Mouse (Mus musculus) frontal cortex, adult 2 months (tissue): ENCODE data around the gene 1700025G04Rik. TPM values are rescaled to one million over a fixed set of nuclear protein-coding genes. Genes with fewer than 3 reads are reported as not detected.
"Not testable (repeated sequence)": the region's sequence is repeated elsewhere in the genome, so short reads cannot be mapped to it uniquely, and the experiment has no call there.

Source experiments
- DNase-seq, 2 experiments: peaks; one replicate each; pipeline ENCODE4 v3.0.0; 2022; ENCODE audit warnings: low spot score in 1 of 2; ENCODE audit errors: extremely low spot score in 1 of 2
- polyA plus RNA-seq: library from polyadenylated mRNA; depleted of rRNA; stranded (reverse); fragments of >200 nt; gene quantifications from 2 replicates; pipeline ENCODE4 v1.2.3, GENCODE M21; 2012

The 1700025G04Rik gene
- polyA plus RNA-seq, 1 experiment, result 25.1 TPM

DNA sequence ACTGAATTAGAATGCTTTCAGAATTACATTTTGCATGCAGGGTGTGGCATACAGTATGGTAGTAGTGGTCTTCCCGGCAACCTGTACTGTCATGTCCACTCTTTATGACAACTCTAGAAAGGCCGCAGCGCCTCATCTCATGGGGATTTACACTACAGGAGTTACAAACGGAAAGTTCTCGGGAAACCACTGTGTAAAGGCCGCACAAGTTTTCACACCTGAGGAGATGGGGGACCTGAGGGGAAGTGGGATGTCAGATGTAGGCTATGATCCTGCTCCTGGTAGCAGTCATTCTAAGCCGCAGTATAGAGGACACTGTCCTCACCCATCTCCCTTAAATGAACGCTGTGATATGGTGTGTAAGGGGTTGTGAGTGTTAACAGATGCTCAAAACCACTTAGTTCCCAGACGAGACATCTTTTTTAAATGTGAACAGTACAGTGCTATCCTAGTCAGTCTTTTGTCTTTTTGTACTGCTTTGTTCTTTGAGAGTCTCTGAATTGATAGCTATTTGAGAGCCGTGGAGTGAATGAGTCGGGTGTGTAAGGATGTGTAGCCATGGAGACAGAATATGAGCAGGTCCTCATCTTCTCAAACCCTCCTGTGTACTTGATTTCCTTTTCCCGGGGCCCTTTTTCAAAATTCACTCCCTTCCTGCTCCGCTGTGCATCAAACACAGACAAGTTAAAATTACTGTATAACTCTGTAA is 277.8 kb downstream of the 1700025G04Rik start:
- DNase-seq, result no peak

DNA sequence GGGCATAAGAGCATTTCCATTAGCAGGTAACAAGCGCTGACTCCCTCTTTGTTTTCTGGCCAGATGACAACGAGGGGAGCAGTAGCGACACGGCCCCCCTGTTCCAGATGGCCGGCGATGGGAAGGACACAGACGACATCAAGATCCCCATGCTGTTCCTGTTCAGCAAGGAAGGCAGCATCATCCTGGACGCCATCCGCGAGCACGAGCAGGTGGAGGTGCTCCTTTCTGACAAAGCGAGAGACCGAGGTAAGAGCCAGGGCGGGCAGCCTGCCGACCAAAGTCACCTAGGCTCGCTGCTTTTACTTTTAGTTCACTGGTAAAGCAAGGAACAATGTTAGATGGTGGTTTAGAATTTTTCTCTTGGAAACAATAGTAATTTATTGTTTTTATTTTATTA is 278.5 kb downstream of the 1700025G04Rik start:
- no peak for DNase-seq

- no peak for DNase-seq
These were observed 279.1 kb downstream of the 1700025G04Rik start for GRCm38 (mm10) chr1:151810628-151811421.

GRCm38 (mm10) chr1:151807286-151807685 is 282.6 kb downstream of the 1700025G04Rik start:
- no peak for DNase-seq

GRCm38 (mm10) chr1:151802795-151803194 is 287.1 kb downstream of the 1700025G04Rik start:
- DNase-seq, result not testable (repeated sequence)
